Mouse (Mus musculus) lung, postnatal 0 days (tissue): ENCODE measurements around the gene Mto1. TPM values are rescaled to one million over a fixed set of nuclear protein-coding genes. Genes with fewer than 3 reads are reported as not detected.
A peak's percentile ranks its signal among the peaks of the same experiment; 100 is the strongest.

Source experiments
- ATAC-seq: fragments of 200-750 bp; cut with Nextera tagmentation; 2 replicates; pipeline ENCODE4 v1.8.0; 2017; ENCODE audit warnings: moderate library complexity
- DNase-seq: peaks from one replicate; pipeline ENCODE4 v3.0.0-alpha.2; 2016; ENCODE audit warnings: low spot score
- H3K27ac ChIP-seq: fragments of 300-500 bp; sonication (generic); 2 replicates; pipeline ENCODE4 v1.5.1; 2014; ENCODE audit warnings: antibody characterized with exemption, mild to moderate bottlenecking, low read length, mixed read lengths
- H3K27me3 ChIP-seq: fragments of 300-500 bp; sonication (generic); replicated peaks from 2 replicates; pipeline ENCODE4 v1.6.1; 2014; ENCODE audit warnings: low read length, mixed read lengths; ENCODE audit not compliant: insufficient read depth
- H3K36me3 ChIP-seq: fragments of 300-500 bp; sonication (generic); 2 replicates; pipeline ENCODE4 v1.6.1; 2014; ENCODE audit warnings: low read length, mixed read lengths; ENCODE audit not compliant: insufficient read depth
- H3K4me1 ChIP-seq: fragments of 300-500 bp; sonication (generic); 2 replicates; pipeline ENCODE4 v1.6.1; 2014; ENCODE audit warnings: antibody characterized with exemption, low read depth, low read length, mixed read lengths; ENCODE audit not compliant: insufficient read depth
- H3K4me2 ChIP-seq: fragments of 300-500 bp; sonication (generic); replicated peaks from 2 replicates; pipeline ENCODE4 v1.6.1; 2014; ENCODE audit warnings: low read depth, mild to moderate bottlenecking, low read length, moderate library complexity, mixed read lengths
- H3K4me3 ChIP-seq: fragments of 300-500 bp; sonication (generic); 2 replicates; pipeline ENCODE4 v1.5.1; 2014; ENCODE audit warnings: low read depth, low read length
- H3K9ac ChIP-seq: fragments of 300-500 bp; sonication (generic); replicated peaks from 2 replicates; pipeline ENCODE4 v1.6.1; 2014; ENCODE audit warnings: low read depth, mild to moderate bottlenecking
- H3K9me3 ChIP-seq: fragments of 300-500 bp; sonication (generic); 2 replicates; pipeline ENCODE4 v1.6.1; 2016; ENCODE audit warnings: low read length, mixed read lengths
- CTCF ChIP-seq: IDR thresholded peaks from 2 replicates; pipeline ENCODE4 v1.5.1; 2016; ENCODE audit warnings: antibody characterized with exemption, mild to moderate bottlenecking
- EP300 ChIP-seq: IDR thresholded peaks from 2 replicates; pipeline ENCODE4 v1.6.1; 2016; ENCODE audit warnings: antibody characterized with exemption, mild to moderate bottlenecking, control low read depth
- WGBS: fragments of 180-500 bp; shearing (Covaris S2); extraction: QIAGEN DNeasy Blood & Tissue Kit; methylation state at CpG from one replicate; pipeline ENCODE4 v1.1.7; 2014; 5-methylcytosine and 5-hydroxymethylcytosine counted together
- polyA plus RNA-seq: library from polyadenylated mRNA; unstranded; fragments of >200 nt; fragmentation: Nextera tagmentation; extraction: Ambion mirVana; gene quantifications from 2 replicates; pipeline ENCODE4 v1.2.1, GENCODE M21; 2015

Gene Mto1
- polyA plus RNA-seq, 1 experiment from 2014 or later: 11.2 TPM

- TF ChIP-seq CTCF (no peak), EP300 (no peak)
- WGBS: 48% methylated on average over 2 of the region's 2 CpGs
- no peak for ATAC-seq
These were observed 18.5 kb upstream of the Mto1 start for GRCm38 (mm10) chr9:78429551-78429950.

GRCm38 (mm10) chr9:78430486-78430885, 17.5 kb upstream of the Mto1 start:
- Histone ChIP-seq H3K9ac (no peak overlapping the region), H3K4me1 (no peaks in the 10 kb centered on the region), H3K27ac (no peak overlapping the region), H3K27me3 (no peaks in the 10 kb centered on the region), H3K4me3 (no peak overlapping the region), H3K9me3 (no peaks in the 10 kb centered on the region), H3K36me3 (no peaks in the 10 kb centered on the region), H3K4me2 (no peak overlapping the region)
- 68% methylated on average over 6 of the region's 6 CpGs for WGBS
- ATAC-seq (no peak), DNase-seq (no peak)
- TF ChIP-seq EP300: no peak
- no peak for TF ChIP-seq CTCF

More at GRCm38 (mm10) chr9:78429551-78429950, 18.5 kb upstream of the Mto1 start:
- H3K27ac ChIP-seq: no peak overlapping the region
- DNase-seq: no peak
- H3K4me2 ChIP-seq: no peak overlapping the region
- no peaks in the 10 kb centered on the region for H3K27me3 ChIP-seq
- no peak overlapping the region for H3K4me3 ChIP-seq
- no peak overlapping the region for H3K9ac ChIP-seq
- H3K4me1 ChIP-seq: no peaks in the 10 kb centered on the region
- no peaks in the 10 kb centered on the region for H3K9me3 ChIP-seq
- H3K36me3 ChIP-seq: no peaks in the 10 kb centered on the region

- Histone ChIP-seq H3K27me3 (no peaks in the 10 kb centered on the region), H3K9ac (no peak overlapping the region), H3K4me1 (no peaks in the 10 kb centered on the region), H3K4me2 (no peak overlapping the region), H3K9me3 (no peaks in the 10 kb centered on the region), H3K36me3 (no peaks in the 10 kb centered on the region), H3K4me3 (no peak overlapping the region), H3K27ac (no peak overlapping the region)
- ATAC-seq (no peak), DNase-seq (no peak)
- no peak for TF ChIP-seq EP300
- TF ChIP-seq CTCF: peak; percentile 24; the same call in 1 of the 2 replicates
- 90% methylated on average over 5 of the region's 5 CpGs for WGBS
These were observed 15.5 kb upstream of the Mto1 start for GRCm38 (mm10) chr9:78432471-78432870.

- no peak for ATAC-seq
- TF ChIP-seq EP300: no peak
- peak; percentile 22 for TF ChIP-seq CTCF
- H3K4me3 ChIP-seq: no peak overlapping the region
These were observed 8.6 kb upstream of the Mto1 start for GRCm38 (mm10) chr9:78439426-78439825.

GRCm38 (mm10) chr9:78442237-78442578, 5.8 kb upstream of the Mto1 start:
- Histone ChIP-seq H3K9me3 (no peaks in the 10 kb centered on the region), H3K36me3 (no peaks in the 10 kb centered on the region), H3K27me3 (peaks cover 8% of the 10 kb centered on the region; the same call in 1 of the 2 replicates), H3K4me2 (peak overlapping the region; percentile 90), H3K9ac (no peak overlapping the region), H3K27ac (no peak overlapping the region), H3K4me3 (peak overlapping the region; percentile 51), H3K4me1 (0 out of 2 replicates have a peak, but pooled peaks cover 5% of the 10 kb centered on the region)
- 4% methylated on average over 9 of the region's 9 CpGs for WGBS
- no peak for DNase-seq
- ATAC-seq: peak; percentile 11; the same call in 1 of the 2 replicates
- no peak for TF ChIP-seq CTCF
- TF ChIP-seq EP300: no peak

More at GRCm38 (mm10) chr9:78439426-78439825, 8.6 kb upstream of the Mto1 start:
- no peak overlapping the region for H3K4me2 ChIP-seq
- DNase-seq: no peak
- WGBS: 68% methylated on average over 5 of the region's 5 CpGs
- no peaks in the 10 kb centered on the region for H3K36me3 ChIP-seq
- H3K27ac ChIP-seq: no peak overlapping the region
- peaks cover 8% of the 10 kb centered on the region; the same call in 1 of the 2 replicates for H3K27me3 ChIP-seq
- no peak overlapping the region for H3K9ac ChIP-seq
- no peaks in the 10 kb centered on the region for H3K9me3 ChIP-seq
- H3K4me1 ChIP-seq: 0 out of 2 replicates have a peak, but pooled peaks cover 5% of the 10 kb centered on the region

GRCm38 (mm10) chr9:78442579-78443392, 5.2 kb upstream of the Mto1 start, which contains the start of gene Cgas:
Gene Cgas (minus strand): TSS chr9:78443237.
- DNase-seq (peak; percentile 84), ATAC-seq (peak; percentile 78)
- Histone ChIP-seq H3K36me3 (no peaks in the 10 kb centered on the region), H3K9ac (no peak within 1 kb of the TSS), H3K9me3 (no peaks in the 10 kb centered on the region), H3K4me1 (peaks cover 5% of the 10 kb centered on the region; the same call in 1 of the 2 replicates), H3K27me3 (peaks cover 8% of the 10 kb centered on the region; the same call in 1 of the 2 replicates), H3K27ac (no peak within 1 kb of the TSS), H3K4me3 (peak within 1 kb of the TSS; percentile 51), H3K4me2 (peak within 1 kb of the TSS; percentile 90)
- WGBS: 1% methylated on average over 62 of the region's 81 CpGs
- TF ChIP-seq CTCF (no peak), EP300 (no peak)
